Mouse (Mus musculus) testis, adult 2 months (tissue): ENCODE results near the gene Trp53rka. TPM values are rescaled to one million over a fixed set of nuclear protein-coding genes. Genes with fewer than 3 reads are reported as not detected.
A peak's percentile ranks its signal among the peaks of the same experiment; 100 is the strongest.

Experiments used
- H3K27ac ChIP-seq: fragments of 200-500 bp; 2 replicates; pipeline ENCODE4 v1.5.1; 2012; ENCODE audit warnings: low read depth, low read length; ENCODE audit not compliant: control insufficient read depth, insufficient read depth
- H3K27me3 ChIP-seq: fragments of 200-500 bp; 2 replicates; pipeline ENCODE4 v1.6.1; 2012; ENCODE audit warnings: mild to moderate bottlenecking, low read length, moderate library complexity; ENCODE audit not compliant: control insufficient read depth, insufficient read depth
- H3K36me3 ChIP-seq: fragments of 200-500 bp; 2 replicates; pipeline ENCODE4 v1.6.1; 2012; ENCODE audit warnings: mild to moderate bottlenecking, low read length; ENCODE audit not compliant: control insufficient read depth, insufficient read depth
- H3K4me1 ChIP-seq: fragments of 200-500 bp; 2 replicates; pipeline ENCODE4 v1.6.1; 2012; ENCODE audit warnings: low read length; ENCODE audit not compliant: control insufficient read depth, insufficient read depth
- H3K4me3 ChIP-seq: fragments of 200-500 bp; 2 replicates; pipeline ENCODE4 v1.5.1; 2012; ENCODE audit warnings: low read depth, mild to moderate bottlenecking, low read length, moderate library complexity, mixed read lengths; ENCODE audit not compliant: control insufficient read depth
- CTCF ChIP-seq: fragments of 200-500 bp; IDR thresholded peaks from 2 replicates; pipeline ENCODE4 v1.5.1; 2012; ENCODE audit warnings: low read depth, mild to moderate bottlenecking, inconsistent platforms, low read length, moderate library complexity; ENCODE audit not compliant: control insufficient read depth, insufficient read depth, insufficient replicate concordance
- POLR2A ChIP-seq: fragments of 200-500 bp; IDR thresholded peaks from 2 replicates; pipeline ENCODE4 v1.6.1; 2012; ENCODE audit warnings: low read depth, mild to moderate bottlenecking, inconsistent platforms, low read length, moderate library complexity; ENCODE audit not compliant: control insufficient read depth
- polyA plus RNA-seq: library from polyadenylated mRNA; depleted of rRNA; stranded (reverse); fragments of >200 nt; gene quantifications from 2 replicates; pipeline ENCODE4 v1.2.3, GENCODE M21; 2012; rRNA removed

Trp53rka gene
- 8.0 and 9.2 TPM in 2 replicates for polyA plus RNA-seq

- Histone ChIP-seq H3K27ac (peak within 1 kb of the TSS; percentile 32), H3K36me3 (no peaks in the 10 kb centered on the region), H3K27me3 (no peaks in the 10 kb centered on the region), H3K4me3 (peak within 1 kb of the TSS; percentile 92), H3K4me1 (peaks cover 3% of the 10 kb centered on the region)
- TF ChIP-seq POLR2A (peak; percentile 66; the same call in 1 of the 2 replicates), CTCF (no peak)
These were observed at the start of gene Trp53rka for GRCm38 (mm10) chr2:165492648-165493553. Trp53rka (minus strand) TSS chr2:165493324.

GRCm38 (mm10) chr2:165540975-165541374 is 47.9 kb upstream of the Trp53rka start:
- H3K27me3 ChIP-seq = no peaks in the 10 kb centered on the region
- peak overlapping the region; percentile 48; the same call in 1 of the 2 replicates for H3K4me3 ChIP-seq
- no peaks in the 10 kb centered on the region for H3K36me3 ChIP-seq
- TF ChIP-seq CTCF = no peak
- TF ChIP-seq POLR2A = no peak
- H3K4me1 ChIP-seq = no peaks in the 10 kb centered on the region; the same call in 1 of the 2 replicates
- H3K27ac ChIP-seq = no peak overlapping the region

DNA sequence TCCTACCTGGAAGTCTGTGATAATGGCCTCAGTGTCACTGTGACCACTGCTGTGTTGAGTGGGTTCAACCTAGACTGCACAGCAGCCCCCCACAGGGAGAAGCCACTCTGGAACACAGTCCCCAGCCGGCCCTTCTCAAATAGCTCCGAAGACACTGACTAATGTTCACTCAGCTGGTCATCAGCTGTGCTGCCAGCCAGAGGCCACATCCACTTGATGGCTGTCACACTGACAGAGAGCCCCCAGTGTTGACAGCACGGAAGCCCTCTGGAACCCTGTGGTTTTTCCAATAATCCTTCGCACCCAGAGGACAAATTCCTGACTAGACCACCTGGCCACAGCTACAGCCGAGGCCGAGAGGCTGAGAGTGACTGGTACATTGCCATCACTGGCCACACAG is 40.7 kb upstream of the Trp53rka start:
- Histone ChIP-seq H3K27ac (no peak overlapping the region), H3K4me1 (no peaks in the 10 kb centered on the region), H3K27me3 (no peaks in the 10 kb centered on the region), H3K4me3 (no peak overlapping the region), H3K36me3 (no peaks in the 10 kb centered on the region)
- TF ChIP-seq POLR2A = no peak

- Histone ChIP-seq H3K27ac (no peak overlapping the region), H3K27me3 (no peaks in the 10 kb centered on the region), H3K36me3 (no peaks in the 10 kb centered on the region), H3K4me1 (no peaks in the 10 kb centered on the region), H3K4me3 (no peak overlapping the region)
- TF ChIP-seq CTCF (peak; percentile 98), POLR2A (no peak)
These were observed 36.0 kb upstream of the Trp53rka start for GRCm38 (mm10) chr2:165529106-165529505.

DNA sequence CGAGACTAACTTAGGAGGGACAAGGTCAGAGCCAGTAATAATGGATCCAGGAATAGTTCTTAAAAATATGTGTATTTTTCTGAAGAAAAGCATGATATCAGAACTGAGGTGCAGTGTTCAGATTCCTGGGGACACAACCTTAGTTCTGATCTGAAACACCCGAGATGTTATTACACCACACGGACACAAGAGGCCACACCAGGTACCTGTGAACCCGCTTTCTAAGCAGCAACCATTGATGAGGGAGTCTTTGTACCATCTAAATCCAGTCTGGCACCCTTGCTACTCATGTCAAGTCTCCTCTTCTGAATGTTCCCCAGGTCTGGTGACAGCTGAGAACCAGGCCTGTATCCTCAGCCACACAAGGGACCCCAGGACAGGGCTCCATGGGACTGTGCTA is 32.5 kb upstream of the Trp53rka start:
- peaks cover 2% of the 10 kb centered on the region for H3K4me1 ChIP-seq
- no peak overlapping the region for H3K4me3 ChIP-seq
- H3K27me3 ChIP-seq = no peaks in the 10 kb centered on the region
- no peaks in the 10 kb centered on the region for H3K36me3 ChIP-seq
- H3K27ac ChIP-seq = no peak overlapping the region
- no peak for TF ChIP-seq POLR2A
- TF ChIP-seq CTCF = no peak

DNA sequence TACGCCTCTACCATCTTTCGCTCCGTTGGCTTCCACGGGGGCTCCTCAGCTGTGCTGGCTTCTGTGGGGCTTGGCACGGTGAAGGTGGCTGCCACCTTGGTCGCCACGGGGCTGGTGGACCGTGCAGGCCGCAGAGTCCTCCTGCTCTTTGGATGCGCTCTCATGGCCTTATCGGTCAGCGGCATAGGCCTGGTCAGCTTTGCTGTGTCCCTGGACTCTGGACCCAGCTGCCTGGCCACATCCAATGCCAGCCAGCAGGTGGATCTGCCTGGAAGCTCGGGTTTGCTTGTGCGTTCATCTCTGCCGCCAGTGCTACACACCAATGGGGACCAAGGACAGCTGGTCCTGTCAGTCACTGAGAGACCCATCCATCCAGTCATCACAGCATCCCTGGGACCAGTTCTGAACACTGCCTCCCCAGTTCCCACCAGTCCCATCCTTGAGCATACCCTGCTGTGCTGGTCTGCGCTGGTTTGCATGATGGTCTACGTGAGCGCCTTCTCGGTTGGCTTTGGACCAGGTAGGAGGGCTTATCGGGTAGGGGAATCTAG is 22.1 kb upstream of the Trp53rka start:
- Histone ChIP-seq H3K4me3 (no peak overlapping the region), H3K4me1 (peaks cover 5% of the 10 kb centered on the region), H3K36me3 (no peaks in the 10 kb centered on the region), H3K27me3 (no peaks in the 10 kb centered on the region), H3K27ac (no peak overlapping the region)
- no peak for TF ChIP-seq POLR2A
- no peak for TF ChIP-seq CTCF

DNA sequence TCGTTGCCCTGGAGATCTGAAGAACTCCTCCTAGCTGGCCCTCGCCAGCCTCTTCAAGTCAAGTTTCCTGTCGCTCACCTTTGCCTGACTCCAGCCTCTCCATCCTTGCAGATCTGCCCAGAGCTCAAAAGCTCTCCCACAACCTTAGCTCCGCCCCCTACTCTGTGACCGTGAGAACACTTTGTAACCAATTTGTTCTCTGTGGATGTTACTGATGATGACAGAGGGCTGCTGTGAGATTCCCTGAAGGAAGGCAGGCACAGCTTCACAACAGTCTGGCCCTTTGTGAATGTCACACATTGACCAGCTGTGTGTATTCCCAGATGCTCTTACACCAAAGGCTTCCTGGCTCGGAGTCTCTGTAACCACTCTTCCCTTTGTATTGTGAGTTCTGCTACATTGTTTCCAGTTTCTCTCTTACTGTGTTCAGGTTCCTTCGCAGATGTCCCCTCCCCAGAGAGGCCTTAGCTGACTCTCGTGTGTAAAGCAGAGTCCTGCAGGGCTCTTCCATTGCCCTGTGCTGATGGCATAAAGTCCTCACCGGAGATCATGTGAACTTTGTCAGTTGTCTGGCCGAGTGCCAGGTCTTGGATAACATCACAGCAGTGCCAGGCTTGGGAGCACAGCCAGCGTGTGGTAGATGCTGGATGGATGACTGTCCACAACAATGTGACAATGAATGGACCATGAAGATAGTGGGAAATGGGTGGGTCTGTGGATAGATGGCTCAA is 19.9 kb upstream of the Trp53rka start:
- no peaks in the 10 kb centered on the region for H3K36me3 ChIP-seq
- H3K4me3 ChIP-seq = no peak overlapping the region
- H3K27ac ChIP-seq = peak overlapping the region; percentile 12
- no peaks in the 10 kb centered on the region for H3K27me3 ChIP-seq
- TF ChIP-seq CTCF = no peak
- TF ChIP-seq POLR2A = no peak
- H3K4me1 ChIP-seq = peaks cover 5% of the 10 kb centered on the region
